Mouse (Mus musculus) small intestine, adult 2 months (tissue): ENCODE results near the gene Dclre1b. TPM values are rescaled to one million over a fixed set of nuclear protein-coding genes. Genes with fewer than 3 reads are reported as not detected.

Experiments used
- H3K27ac ChIP-seq: fragments of 200-500 bp; 2 replicates; pipeline ENCODE4 v1.5.1; 2012; ENCODE audit warnings: low read depth, low read length, control low read depth, inconsistent platforms; ENCODE audit not compliant: insufficient read depth
- H3K27me3 ChIP-seq: fragments of 200-500 bp; 2 replicates; pipeline ENCODE4 v1.6.1; 2012; ENCODE audit warnings: mild to moderate bottlenecking, moderate library complexity, low read length, inconsistent platforms; ENCODE audit not compliant: control insufficient read depth, insufficient read depth
- H3K36me3 ChIP-seq: fragments of 200-500 bp; 2 replicates; pipeline ENCODE4 v1.6.1; 2012; ENCODE audit warnings: mild to moderate bottlenecking, low read length, control low read depth, inconsistent platforms; ENCODE audit not compliant: control insufficient read depth, insufficient read depth
- H3K4me1 ChIP-seq: fragments of 200-500 bp; 2 replicates; pipeline ENCODE4 v1.6.1; 2012; ENCODE audit warnings: low read length, inconsistent platforms, mixed read lengths; ENCODE audit not compliant: control insufficient read depth, insufficient read depth, insufficient read length
- H3K4me3 ChIP-seq: fragments of 200-500 bp; 2 replicates; pipeline ENCODE4 v1.5.1; 2012; ENCODE audit warnings: low read depth, mild to moderate bottlenecking, control low read depth, inconsistent platforms, low read length, moderate library complexity
- CTCF ChIP-seq: fragments of 200-500 bp; IDR thresholded peaks from 2 replicates; pipeline ENCODE4 v1.5.1; 2012; ENCODE audit warnings: low read depth, mild to moderate bottlenecking, control low read depth, inconsistent platforms, low read length, moderate library complexity, mixed read lengths; ENCODE audit not compliant: insufficient replicate concordance, insufficient read length; ENCODE audit errors: extremely low read depth
- POLR2A ChIP-seq: fragments of 200-500 bp; IDR thresholded peaks from 2 replicates; pipeline ENCODE4 v1.6.1; 2012; ENCODE audit warnings: low read depth, mild to moderate bottlenecking, control low read depth, inconsistent platforms, low read length, moderate library complexity
- WGBS: fragments of 180-500 bp; shearing (Covaris S2); methylation state at CpG from one replicate; pipeline ENCODE4 v1.1.7; 2018; 5-methylcytosine and 5-hydroxymethylcytosine counted together
- polyA plus RNA-seq: library from polyadenylated mRNA; depleted of rRNA; stranded (reverse); fragments of >200 nt; gene quantifications from 2 replicates; pipeline ENCODE4 v1.2.3, GENCODE M21; 2012

The Dclre1b gene
- polyA plus RNA-seq, 1 experiment = 5.3 TPM

DNA sequence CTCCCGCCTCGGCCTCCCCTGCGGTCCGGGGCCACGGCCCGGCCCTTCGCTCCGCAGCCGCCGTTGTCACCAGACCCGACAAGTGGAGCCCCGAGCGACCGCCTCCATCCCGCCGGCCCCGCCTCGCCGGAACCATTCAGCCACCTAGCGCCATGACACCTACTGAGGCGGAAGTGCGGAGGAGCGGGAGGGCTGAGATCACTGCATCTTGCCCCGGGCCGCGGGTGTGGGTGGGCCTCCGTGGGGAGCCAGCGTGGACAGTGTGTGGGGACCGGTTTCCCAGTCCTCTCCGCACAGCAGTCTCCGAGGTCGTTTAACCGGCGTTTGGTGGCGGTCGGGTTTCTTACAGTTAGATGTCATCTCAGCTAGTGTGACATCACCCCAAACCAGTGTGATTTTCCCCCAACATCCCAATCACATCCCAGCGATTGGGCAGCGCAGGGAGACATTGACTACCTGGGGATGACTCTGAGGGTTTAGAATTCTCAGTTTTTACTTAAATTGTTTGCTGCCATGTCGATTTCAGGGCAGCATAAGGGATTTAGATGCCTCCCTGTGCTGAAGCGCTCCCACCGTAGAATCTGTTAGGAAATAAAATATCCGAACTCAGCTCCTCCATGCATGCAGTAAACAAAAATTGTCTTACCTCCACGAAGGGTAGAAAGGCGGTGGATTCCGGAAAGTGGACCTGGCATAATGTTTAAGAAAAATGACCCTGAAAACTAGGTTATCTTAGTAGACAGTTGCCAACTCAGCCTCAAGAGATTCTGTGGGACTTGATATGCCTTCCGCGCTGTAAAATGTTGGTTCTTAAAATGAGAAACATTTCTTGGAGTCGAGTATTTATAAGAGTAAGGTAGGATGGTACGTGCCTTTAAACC lies 17.8 kb downstream of the Dclre1b start, which contains the start of gene Hipk1:
TSS of gene Hipk1 (minus strand) at position 334 of the 881 bp plus-strand sequence.
- H3K27me3 ChIP-seq = no peaks in the 10 kb centered on the region
- WGBS = 9% methylated on average over 49 of the region's 49 CpGs
- peak; percentile 93 for TF ChIP-seq POLR2A
- no peak for TF ChIP-seq CTCF

GRCm38 (mm10) chr3:103790346-103791145 lies 18.7 kb downstream of the Dclre1b start:
- WGBS = 1% methylated on average over 57 of the region's 61 CpGs
- no peaks in the 10 kb centered on the region for H3K36me3 ChIP-seq
- TF ChIP-seq POLR2A = no peak
- no peak for TF ChIP-seq CTCF
- H3K27ac ChIP-seq = peak overlapping the region; percentile 69
- peak overlapping the region; percentile 81 for H3K4me3 ChIP-seq
- no peaks in the 10 kb centered on the region for H3K27me3 ChIP-seq
- H3K4me1 ChIP-seq = peaks cover 7% of the 10 kb centered on the region; the same call in 1 of the 2 replicates

More for the DNA sequence above, 17.8 kb downstream of the Dclre1b start, which contains the start of gene Hipk1:
- no peaks in the 10 kb centered on the region for H3K36me3 ChIP-seq
- peak within 1 kb of the TSS; percentile 92 for H3K27ac ChIP-seq
- H3K4me3 ChIP-seq = peak within 1 kb of the TSS; percentile 81
- peaks cover 7% of the 10 kb centered on the region; the same call in 1 of the 2 replicates for H3K4me1 ChIP-seq

DNA sequence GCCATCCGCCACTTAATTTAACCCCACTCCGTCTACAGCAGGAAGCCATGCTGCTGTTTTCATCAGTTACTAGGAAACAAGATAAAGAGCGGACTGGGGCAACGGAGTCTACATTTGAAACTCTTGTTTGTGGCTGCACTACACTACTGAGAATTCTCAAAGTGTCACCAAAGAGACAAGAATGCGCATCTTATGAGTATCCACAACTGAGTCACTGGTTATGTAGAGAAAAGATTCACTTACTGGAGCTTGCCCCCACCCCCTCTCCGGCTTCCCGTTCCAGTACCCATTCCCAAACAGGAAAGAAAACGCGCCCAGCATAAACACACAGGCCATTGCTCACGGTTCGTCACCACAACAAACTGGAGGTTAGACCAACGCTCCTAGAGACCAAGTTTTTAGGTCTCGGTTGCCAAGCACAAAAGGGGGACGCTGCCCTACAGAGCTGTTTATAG lies 19.3 kb downstream of the Dclre1b start:
- Histone ChIP-seq H3K4me1 (peaks cover 7% of the 10 kb centered on the region; the same call in 1 of the 2 replicates), H3K36me3 (no peaks in the 10 kb centered on the region), H3K27ac (peak overlapping the region; percentile 69), H3K27me3 (no peaks in the 10 kb centered on the region), H3K4me3 (peak overlapping the region; percentile 81)
- under 1% methylated on average over 14 of the region's 14 CpGs for WGBS
- TF ChIP-seq POLR2A = no peak
- TF ChIP-seq CTCF = no peak

DNA sequence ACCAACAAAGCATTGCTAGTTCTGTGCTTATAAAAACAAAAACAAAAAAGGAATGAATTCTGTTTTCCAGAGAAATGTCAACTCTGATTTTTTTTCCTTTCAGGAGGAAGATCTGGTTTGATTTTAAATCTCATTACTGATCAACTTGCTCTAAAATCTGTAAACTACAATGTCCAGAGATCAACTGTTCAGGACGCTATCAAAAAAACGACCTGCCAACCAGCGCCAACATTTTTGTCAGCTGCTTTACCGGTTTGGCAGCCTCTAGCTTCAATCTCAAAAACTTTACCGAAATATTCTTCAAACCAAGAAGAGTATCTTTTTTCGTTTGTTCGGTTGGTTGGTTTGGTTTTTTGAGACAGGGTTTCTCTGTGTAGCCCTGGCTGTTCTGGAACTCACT lies 20.1 kb downstream of the Dclre1b start:
- TF ChIP-seq POLR2A = no peak
- no peak for TF ChIP-seq CTCF
- 34% methylated on average over 7 of the region's 7 CpGs for WGBS
- H3K27me3 ChIP-seq = no peaks in the 10 kb centered on the region
- H3K27ac ChIP-seq = no peak overlapping the region
- peaks cover 10% of the 10 kb centered on the region; the same call in 1 of the 2 replicates for H3K4me1 ChIP-seq
- no peaks in the 10 kb centered on the region for H3K36me3 ChIP-seq
- H3K4me3 ChIP-seq = no peak overlapping the region

DNA sequence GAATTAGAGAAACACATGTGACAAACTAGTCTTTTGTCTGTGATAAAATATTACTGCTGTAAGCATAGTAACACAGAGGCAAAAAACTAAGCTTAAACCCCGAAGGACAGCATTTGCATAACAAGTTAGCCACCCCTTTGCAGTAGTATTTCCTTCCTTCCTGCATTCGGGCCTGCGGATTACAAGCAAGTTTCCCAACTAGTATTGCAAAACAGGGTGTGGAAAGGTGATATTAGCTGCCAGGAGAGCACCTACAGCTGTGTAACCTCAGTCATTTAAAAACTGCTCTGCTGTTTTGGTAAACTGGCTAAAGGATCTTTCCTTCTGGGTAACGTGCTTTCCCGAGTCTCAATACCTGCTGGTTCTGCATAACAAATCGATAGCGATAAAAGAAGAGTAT lies 22.0 kb downstream of the Dclre1b start:
- Histone ChIP-seq H3K27me3 (no peaks in the 10 kb centered on the region), H3K4me3 (no peak overlapping the region), H3K4me1 (peaks cover 14% of the 10 kb centered on the region; the same call in 1 of the 2 replicates), H3K27ac (peak overlapping the region; percentile 3; the same call in 1 of the 2 replicates), H3K36me3 (no peaks in the 10 kb centered on the region)
- WGBS = 28% methylated on average over 7 of the region's 7 CpGs
- TF ChIP-seq CTCF = no peak
- no peak for TF ChIP-seq POLR2A

GRCm38 (mm10) chr3:103782844-103783609 lies 26.2 kb downstream of the Dclre1b start:
- no peak overlapping the region for H3K4me3 ChIP-seq

More at GRCm38 (mm10) chr3:103782844-103783609, 26.2 kb downstream of the Dclre1b start:
- WGBS = 52% methylated on average over 4 of the region's 4 CpGs
- peak overlapping the region; percentile 32; the same call in 1 of the 2 replicates for H3K27ac ChIP-seq
- TF ChIP-seq CTCF (no peak), POLR2A (no peak)
- peaks cover under 1% of the 10 kb centered on the region; the same call in 1 of the 2 replicates for H3K36me3 ChIP-seq
- no peaks in the 10 kb centered on the region for H3K27me3 ChIP-seq
- peaks cover 11% of the 10 kb centered on the region; the same call in 1 of the 2 replicates for H3K4me1 ChIP-seq
